Mouse (Mus musculus) midbrain, embryonic 16.5 days (tissue): Measurements from ENCODE around the gene Raet1e. TPM values are rescaled to one million over a fixed set of nuclear protein-coding genes. Genes with fewer than 3 reads are reported as not detected.

ENCODE experiments used
- ATAC-seq: fragments of 200-750 bp; cut with Nextera tagmentation; 2 replicates; pipeline ENCODE4 v1.8.0; 2017; ENCODE audit warnings: moderate TSS enrichment
- H3K27ac ChIP-seq: fragments of 300-500 bp; sonication (generic); 2 replicates; pipeline ENCODE4 v1.5.1; 2014; ENCODE audit warnings: mild to moderate bottlenecking, low read length, mixed read lengths
- H3K27me3 ChIP-seq: fragments of 300-500 bp; sonication (generic); 2 replicates; pipeline ENCODE4 v1.6.1; 2014; ENCODE audit warnings: low read depth, low read length, mixed read lengths; ENCODE audit not compliant: control insufficient read depth, insufficient read depth
- H3K36me3 ChIP-seq: fragments of 300-500 bp; sonication (generic); 2 replicates; pipeline ENCODE4 v1.6.1; 2014; ENCODE audit warnings: mild to moderate bottlenecking, low read length, moderate library complexity, mixed read lengths; ENCODE audit not compliant: control insufficient read depth, insufficient read depth
- H3K4me1 ChIP-seq: fragments of 300-500 bp; sonication (generic); 2 replicates; pipeline ENCODE4 v1.6.1; 2014; ENCODE audit warnings: mild to moderate bottlenecking, low read length, mixed read lengths; ENCODE audit not compliant: control insufficient read depth, insufficient read depth
- H3K4me2 ChIP-seq: fragments of 300-500 bp; sonication (generic); 2 replicates; pipeline ENCODE4 v1.6.1; 2014; ENCODE audit warnings: mild to moderate bottlenecking, low read length, mixed read lengths
- H3K4me3 ChIP-seq: fragments of 300-500 bp; sonication (generic); 2 replicates; pipeline ENCODE4 v1.5.1; 2014; ENCODE audit warnings: low read depth, mild to moderate bottlenecking, low read length, moderate library complexity, mixed read lengths
- H3K9ac ChIP-seq: fragments of 300-500 bp; sonication (generic); 2 replicates; pipeline ENCODE4 v1.6.1; 2014; ENCODE audit warnings: low read depth, low read length, mixed read lengths
- H3K9me3 ChIP-seq: fragments of 300-500 bp; sonication (generic); replicated peaks from 2 replicates; pipeline ENCODE4 v1.6.1; 2014; ENCODE audit warnings: mild to moderate bottlenecking, low read length, mixed read lengths; ENCODE audit not compliant: control insufficient read depth, poor library complexity, severe bottlenecking
- WGBS: fragments of 180-500 bp; shearing (Covaris S2); extraction: QIAGEN DNeasy Blood & Tissue Kit; methylation state at CpG from one replicate; pipeline ENCODE4 v1.1.7; 2014; 5-methylcytosine and 5-hydroxymethylcytosine counted together
- polyA plus RNA-seq: library from polyadenylated mRNA; unstranded; fragments of >200 nt; fragmentation: Nextera tagmentation; extraction: Ambion mirVana; gene quantifications from 2 replicates; pipeline ENCODE4 v1.2.1, GENCODE M21; 2015

Raet1e gene
- polyA plus RNA-seq, 1 experiment from 2014 or later: 0.46 TPM

GRCm38 (mm10) chr10:22297766-22298461, 139.5 kb downstream of the Raet1e start:
- Histone ChIP-seq H3K4me2 (no peak overlapping the region), H3K4me1 (no peaks in the 10 kb centered on the region), H3K27ac (no peak overlapping the region), H3K36me3 (no peaks in the 10 kb centered on the region), H3K27me3 (no peaks in the 10 kb centered on the region), H3K9ac (no peak overlapping the region), H3K9me3 (no peaks in the 10 kb centered on the region), H3K4me3 (no peak overlapping the region)
- WGBS: 68% methylated on average over 8 of the region's 8 CpGs
- ATAC-seq: no peak

DNA sequence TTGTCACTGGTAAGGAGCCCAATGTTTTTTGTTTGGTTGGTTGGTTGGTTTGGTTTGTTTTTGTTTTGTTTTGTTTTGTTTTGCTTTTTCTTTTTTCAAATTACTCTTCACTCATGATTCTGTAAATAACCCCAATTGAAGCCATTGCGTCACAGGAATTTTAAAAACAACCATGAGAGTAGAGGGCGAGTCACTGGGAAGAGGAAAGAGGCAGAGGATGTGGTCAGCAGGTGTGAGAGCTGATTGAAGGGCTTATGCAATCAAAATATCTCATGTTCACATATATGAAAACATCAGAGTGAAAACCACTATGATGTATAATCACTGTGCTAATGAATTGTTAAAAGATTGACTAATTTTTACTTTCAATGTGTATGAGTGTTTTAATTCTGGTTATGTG, 141.0 kb downstream of the Raet1e start:
- Histone ChIP-seq H3K27ac (no peak overlapping the region), H3K4me3 (no peak overlapping the region), H3K9me3 (no peaks in the 10 kb centered on the region), H3K4me1 (no peaks in the 10 kb centered on the region), H3K4me2 (no peak overlapping the region), H3K27me3 (no peaks in the 10 kb centered on the region), H3K9ac (no peak overlapping the region), H3K36me3 (no peaks in the 10 kb centered on the region)
- 88% methylated on average over 2 of the region's 2 CpGs for WGBS
- ATAC-seq: no peak

DNA sequence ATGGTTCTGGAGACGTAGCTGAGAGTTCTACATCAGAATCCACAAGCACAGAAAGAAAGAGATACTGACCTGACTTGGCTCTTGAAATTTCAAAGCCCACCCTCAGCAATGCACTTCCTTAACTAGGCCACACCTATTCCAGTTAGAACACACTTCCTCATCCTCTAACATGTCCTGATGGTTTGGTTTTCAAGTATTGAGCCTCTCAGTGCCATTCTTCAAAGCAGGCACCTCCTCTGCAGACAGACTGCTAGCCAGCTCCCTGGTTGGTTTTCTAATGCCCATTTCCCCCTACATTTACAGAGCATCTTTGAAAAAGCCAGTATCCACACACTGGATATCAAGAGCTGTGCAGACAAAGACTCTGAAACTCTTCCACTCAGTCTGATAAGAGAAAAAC, 143.3 kb downstream of the Raet1e start:
- Histone ChIP-seq H3K4me2 (no peak overlapping the region), H3K4me3 (no peak overlapping the region), H3K4me1 (no peaks in the 10 kb centered on the region), H3K36me3 (no peaks in the 10 kb centered on the region), H3K9ac (no peak overlapping the region), H3K27me3 (no peaks in the 10 kb centered on the region), H3K9me3 (no peaks in the 10 kb centered on the region), H3K27ac (no peak overlapping the region)
- 84% methylated on average over 1 of the region's 1 CpGs for WGBS
- no peak for ATAC-seq

DNA sequence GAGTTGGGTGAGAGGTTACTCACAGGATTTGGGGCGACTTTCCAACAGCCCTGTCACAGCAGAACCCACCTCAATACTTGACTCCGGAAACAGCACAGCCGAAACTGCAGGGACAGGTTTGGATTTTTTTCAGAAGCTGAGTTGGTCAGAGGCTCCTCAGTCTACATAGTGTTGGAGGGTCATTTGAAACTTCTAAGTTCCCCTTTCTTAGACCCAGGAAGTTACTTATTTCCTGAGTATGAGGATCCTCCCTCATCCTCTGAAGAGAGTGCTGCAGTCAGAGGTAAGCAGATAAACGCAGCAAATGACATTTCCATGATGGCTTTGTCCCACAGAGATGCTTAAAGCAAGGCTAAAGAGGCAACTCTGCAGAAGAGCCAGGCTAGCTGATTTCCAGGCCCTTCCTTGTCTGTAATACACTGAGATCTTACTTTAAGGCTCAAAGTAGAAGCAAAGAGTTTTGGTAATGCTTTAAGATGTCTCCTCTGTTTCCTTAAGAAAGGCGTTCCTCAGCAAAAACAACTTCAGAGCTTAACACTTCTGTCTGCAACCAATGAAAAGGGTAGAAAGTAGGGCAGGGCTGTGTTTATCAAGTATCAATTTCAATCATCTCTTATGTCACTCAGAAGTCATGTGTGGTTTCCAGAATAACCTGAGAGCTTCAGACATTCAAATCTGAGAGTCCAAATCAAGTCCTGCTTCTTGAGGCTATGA, 144.1 kb downstream of the Raet1e start:
- 75% methylated on average over 5 of the region's 5 CpGs for WGBS
- H3K4me1 ChIP-seq: no peaks in the 10 kb centered on the region
- H3K36me3 ChIP-seq: no peaks in the 10 kb centered on the region
- H3K27me3 ChIP-seq: no peaks in the 10 kb centered on the region
- no peak for ATAC-seq
- no peak overlapping the region for H3K4me3 ChIP-seq
- no peak overlapping the region for H3K27ac ChIP-seq
- no peaks in the 10 kb centered on the region for H3K9me3 ChIP-seq
- H3K9ac ChIP-seq: no peak overlapping the region
- H3K4me2 ChIP-seq: no peak overlapping the region

DNA sequence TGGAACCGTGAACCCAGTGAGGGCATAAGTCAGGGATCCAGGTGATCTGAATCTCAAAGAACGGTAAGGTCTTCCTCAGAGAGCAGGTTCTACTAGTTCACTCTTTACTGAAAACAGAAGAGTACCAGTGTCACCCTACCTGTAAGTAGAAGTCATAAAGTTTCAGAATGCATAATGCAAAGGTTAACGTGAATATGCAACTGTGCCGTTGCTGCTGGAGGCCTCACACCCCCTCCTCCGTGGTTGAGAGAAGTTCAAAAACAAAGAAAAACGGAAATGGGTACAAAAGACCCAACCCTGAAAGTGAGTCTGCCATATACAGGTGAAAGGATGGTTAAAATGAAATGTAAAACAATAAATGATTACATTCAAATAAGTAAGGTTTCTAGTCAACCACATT, 145.4 kb downstream of the Raet1e start:
- WGBS: 92% methylated on average over 6 of the region's 6 CpGs
- Histone ChIP-seq H3K27me3 (no peaks in the 10 kb centered on the region), H3K4me1 (no peaks in the 10 kb centered on the region), H3K9ac (no peak overlapping the region), H3K4me3 (no peak overlapping the region), H3K27ac (no peak overlapping the region), H3K4me2 (no peak overlapping the region), H3K36me3 (no peaks in the 10 kb centered on the region), H3K9me3 (no peaks in the 10 kb centered on the region)
- ATAC-seq: no peak

DNA sequence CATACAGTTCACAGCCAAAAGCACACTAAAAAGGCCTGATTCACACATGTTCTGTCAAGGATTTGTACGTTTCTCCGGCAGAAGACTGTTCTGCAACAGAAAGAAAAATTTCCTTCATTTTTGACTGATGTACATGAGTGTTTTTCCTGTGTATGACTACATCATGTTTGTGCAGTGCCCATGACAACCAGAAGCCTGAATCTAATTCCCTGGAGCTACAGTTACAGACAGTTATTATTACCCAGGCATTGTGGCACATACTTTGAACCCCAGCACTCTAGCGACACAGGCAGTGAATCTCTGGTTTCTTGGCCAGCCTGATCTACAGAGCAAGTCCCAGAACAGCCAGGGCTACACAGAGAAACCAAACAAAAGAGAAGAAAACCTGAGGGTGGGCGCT, 147.4 kb downstream of the Raet1e start:
- WGBS: 89% methylated on average over 4 of the region's 4 CpGs
- Histone ChIP-seq H3K4me1 (no peaks in the 10 kb centered on the region), H3K9ac (no peak overlapping the region), H3K9me3 (no peaks in the 10 kb centered on the region), H3K4me3 (no peak overlapping the region), H3K36me3 (no peaks in the 10 kb centered on the region), H3K4me2 (no peak overlapping the region), H3K27ac (no peak overlapping the region), H3K27me3 (no peaks in the 10 kb centered on the region)
- no peak for ATAC-seq

DNA sequence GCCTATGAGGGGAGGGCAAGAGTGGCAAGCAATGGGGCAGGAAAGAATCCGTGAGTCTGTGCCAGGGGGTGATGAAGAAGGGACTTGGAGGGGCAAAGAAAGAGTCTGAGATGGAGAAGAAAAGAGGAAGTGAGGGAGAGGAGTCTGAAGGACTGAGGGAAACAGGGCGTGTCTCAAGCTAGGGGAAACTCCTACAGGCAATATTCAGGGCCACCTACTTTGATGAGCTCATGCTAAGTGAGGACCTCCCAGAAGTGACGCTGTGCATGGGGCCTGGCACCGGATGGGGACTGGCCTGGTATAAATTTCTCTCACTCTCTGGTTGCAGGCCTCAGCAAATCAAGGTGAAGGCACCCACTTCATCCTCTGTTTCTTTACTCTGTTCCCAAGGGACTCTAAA, 148.1 kb downstream of the Raet1e start:
- ATAC-seq: no peak
- Histone ChIP-seq H3K4me1 (no peaks in the 10 kb centered on the region), H3K9me3 (no peaks in the 10 kb centered on the region), H3K9ac (no peak overlapping the region), H3K27me3 (no peaks in the 10 kb centered on the region), H3K4me3 (no peak overlapping the region), H3K27ac (no peak overlapping the region), H3K4me2 (no peak overlapping the region), H3K36me3 (no peaks in the 10 kb centered on the region)
- WGBS: 67% methylated on average over 4 of the region's 4 CpGs

DNA sequence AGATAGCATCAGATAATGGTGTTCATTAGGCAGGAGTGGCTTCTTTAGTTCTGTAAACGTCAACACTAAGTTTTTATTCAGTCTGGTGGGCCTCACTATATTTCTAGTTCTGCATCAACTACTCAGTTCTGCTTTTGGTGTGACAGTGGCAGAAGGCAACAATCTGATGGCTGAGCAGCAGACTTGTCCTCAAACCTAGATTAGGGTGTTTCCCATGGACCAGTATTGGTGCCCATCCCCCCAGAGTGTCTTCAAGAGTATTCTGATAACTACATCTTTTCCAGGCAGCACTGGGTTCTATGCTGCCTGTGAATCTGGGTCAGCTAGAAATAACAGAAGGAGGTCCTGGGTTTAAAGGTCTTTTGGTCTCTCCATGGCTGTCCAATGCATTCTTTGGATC, 149.9 kb downstream of the Raet1e start:
- Histone ChIP-seq H3K9me3 (no peaks in the 10 kb centered on the region), H3K27me3 (no peaks in the 10 kb centered on the region), H3K27ac (no peak overlapping the region), H3K4me2 (no peak overlapping the region), H3K36me3 (no peaks in the 10 kb centered on the region), H3K4me1 (no peaks in the 10 kb centered on the region), H3K9ac (no peak overlapping the region), H3K4me3 (no peak overlapping the region)
- whole genome bisulfite sequencing: 74% methylated on average over 1 of the region's 1 CpGs
- ATAC-seq: no peak

- Histone ChIP-seq H3K9ac (no peak overlapping the region), H3K9me3 (no peaks in the 10 kb centered on the region), H3K4me3 (no peak overlapping the region), H3K27me3 (no peaks in the 10 kb centered on the region), H3K4me2 (no peak overlapping the region), H3K36me3 (no peaks in the 10 kb centered on the region), H3K27ac (no peak overlapping the region), H3K4me1 (no peaks in the 10 kb centered on the region)
- WGBS: 90% methylated on average over 2 of the region's 2 CpGs
- ATAC-seq: no peak
Measured at GRCm38 (mm10) chr10:22322858-22323257, 164.5 kb downstream of the Raet1e start.
